Mouse (Mus musculus) thymus, postnatal 10 days (tissue): ENCODE data around the gene Ano9.

Experiments
- DNase-seq, 2 experiments: peaks; one replicate each; pipeline ENCODE4 v3.0.0; 2021; ENCODE audit warnings: low spot score in 2 of 2

Ano9 gene

DNA sequence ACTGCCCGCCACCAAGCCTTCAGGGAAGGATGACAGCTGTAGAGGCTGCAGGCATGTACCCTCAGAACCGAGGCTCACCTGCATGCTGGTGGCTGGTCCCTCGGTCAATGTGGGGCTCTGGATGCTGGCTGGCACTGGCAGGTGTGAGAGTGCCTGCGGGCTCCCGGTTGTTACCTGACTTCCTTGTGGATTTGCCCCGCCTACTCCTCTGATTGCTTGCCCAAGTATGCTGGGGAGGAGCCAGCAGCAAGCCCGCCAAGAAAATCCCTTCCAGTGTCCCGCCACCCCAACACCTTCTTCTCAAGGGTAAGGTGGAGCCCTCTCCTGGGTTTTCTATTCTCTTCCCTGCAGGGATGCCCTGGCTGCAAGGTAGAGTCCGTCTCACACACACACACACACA, at the start of gene Ano9:
Gene Ano9, minus strand, starts transcription at position 171 of the 400 bp plus-strand sequence.
- DNase-seq = no peak

DNA sequence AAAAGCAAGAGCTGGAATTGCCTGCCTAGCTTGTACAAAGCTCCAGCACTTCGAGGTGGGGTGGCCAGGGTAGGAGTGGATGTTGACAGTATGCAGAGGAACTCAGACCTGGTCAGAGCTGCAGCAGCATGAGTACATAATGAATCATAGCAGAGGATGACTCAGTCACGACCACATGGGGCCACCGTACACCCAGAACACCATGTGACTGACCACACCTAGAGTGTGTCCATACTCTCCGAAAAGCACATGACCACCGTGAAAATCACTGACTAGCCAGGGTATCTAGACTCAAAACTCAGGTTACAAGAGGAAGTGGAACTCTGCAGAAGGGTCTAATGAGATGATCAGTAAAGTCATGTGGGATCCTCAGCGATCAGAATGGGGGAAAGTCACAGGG, 47.2 kb upstream of the Ano9 start:
- no peak for DNase-seq

DNA sequence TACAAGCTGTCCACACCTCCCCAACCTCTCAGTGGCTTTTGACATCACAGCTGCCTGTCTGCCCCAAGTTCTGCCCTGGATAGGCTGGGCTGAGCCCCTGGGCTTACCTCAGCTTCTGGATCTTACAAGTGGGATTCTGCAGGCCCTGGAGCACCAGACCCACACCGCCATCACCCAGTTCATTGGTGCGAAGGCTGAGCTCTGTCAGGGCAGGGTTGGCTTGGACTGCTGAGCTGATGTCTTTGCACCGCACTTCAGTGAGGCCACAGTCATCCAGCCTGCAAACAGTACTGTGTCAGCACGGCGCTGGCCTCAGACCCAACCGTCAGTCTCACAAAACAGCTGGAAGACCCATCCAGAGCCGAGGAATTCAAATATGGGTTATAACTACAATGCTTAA, 46.8 kb upstream of the Ano9 start:
- DNase-seq = no peak

DNA sequence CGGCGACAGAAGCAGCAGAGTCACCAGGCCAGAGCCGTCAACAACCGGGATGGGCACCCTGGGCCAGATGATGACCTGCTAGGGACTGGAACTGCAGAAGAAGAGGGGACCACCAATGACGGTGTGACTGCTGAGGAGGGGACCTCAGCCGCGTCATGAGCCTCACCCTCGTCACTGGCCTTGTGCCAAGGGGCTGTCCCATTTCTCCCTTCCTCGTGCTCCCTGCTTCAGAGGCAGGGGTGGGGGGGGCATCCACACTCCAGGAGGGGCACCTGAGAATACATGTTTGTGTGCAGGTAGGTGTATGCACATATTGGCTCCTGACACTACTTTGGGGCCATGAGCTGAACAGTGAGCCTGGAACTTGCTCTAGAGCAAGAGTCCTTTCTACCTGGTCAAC, 37.8 kb upstream of the Ano9 start:
- no peak for DNase-seq

DNA sequence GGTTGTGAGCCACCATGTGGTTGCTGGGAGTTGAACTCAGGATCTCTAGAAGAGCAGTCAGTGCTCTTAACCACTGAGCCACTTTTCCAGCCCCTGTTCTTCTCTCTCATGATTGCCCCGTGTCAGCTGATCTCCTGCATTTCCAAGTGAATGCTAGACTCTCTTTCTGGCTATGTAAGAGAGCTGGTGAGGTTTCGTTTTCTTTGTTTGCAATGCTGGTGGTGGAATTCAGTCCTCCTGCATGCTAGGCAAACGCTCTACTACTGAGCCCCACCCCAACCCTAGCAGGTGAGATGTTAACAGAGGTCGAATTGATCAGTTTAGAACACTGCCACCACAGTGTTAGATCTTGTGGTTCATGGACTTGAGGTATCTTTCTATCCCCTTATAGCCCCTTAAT, 31.0 kb upstream of the Ano9 start:
- DNase-seq = no peak

DNA sequence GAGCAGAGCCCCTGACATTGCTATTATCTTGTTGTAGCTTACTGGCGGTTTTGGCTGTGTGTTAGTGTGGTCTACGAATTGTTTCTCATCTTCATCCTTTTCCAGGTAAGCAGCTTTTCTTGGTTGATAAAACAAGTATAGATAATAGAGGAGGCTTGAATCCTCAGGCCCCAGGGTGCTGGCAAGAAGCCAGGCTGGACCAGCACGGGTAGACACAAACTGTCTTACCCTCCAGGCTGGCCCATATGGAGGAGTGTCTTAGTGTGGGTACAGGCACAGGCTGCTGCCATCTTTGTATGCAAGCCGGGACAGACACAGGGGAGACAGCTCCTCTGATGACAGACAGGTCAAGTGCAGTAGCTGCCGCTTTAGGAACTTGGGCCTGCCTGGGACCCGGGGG, 29.4 kb upstream of the Ano9 start:
- DNase-seq = no peak

DNA sequence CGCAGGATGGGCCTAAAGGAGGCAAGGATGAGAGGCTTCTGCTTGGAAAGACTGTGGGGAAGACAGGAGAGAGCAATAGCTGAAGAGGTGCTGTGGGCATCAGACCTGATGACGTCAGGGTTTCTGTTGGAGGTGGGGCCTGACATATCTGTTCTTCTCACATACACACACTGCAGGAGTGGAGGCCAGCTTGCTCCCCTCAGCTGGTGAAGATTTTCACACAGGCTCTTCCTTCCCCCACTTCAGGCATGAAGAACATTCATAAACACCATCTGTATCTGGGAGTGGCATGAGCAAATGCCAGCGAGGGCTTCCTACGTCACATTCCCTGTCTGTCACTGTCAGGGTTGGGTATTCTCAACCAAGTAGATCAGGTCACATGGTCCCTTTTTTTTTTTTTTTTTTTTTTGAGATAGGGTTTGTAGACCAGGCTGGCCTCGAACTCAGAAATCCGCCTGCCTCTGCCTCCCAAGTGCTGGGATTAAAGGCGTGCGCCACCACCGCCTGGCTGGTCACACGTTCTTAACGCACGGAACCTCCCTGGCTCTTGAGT, 28.5 kb upstream of the Ano9 start:
- no peak for DNase-seq

DNA sequence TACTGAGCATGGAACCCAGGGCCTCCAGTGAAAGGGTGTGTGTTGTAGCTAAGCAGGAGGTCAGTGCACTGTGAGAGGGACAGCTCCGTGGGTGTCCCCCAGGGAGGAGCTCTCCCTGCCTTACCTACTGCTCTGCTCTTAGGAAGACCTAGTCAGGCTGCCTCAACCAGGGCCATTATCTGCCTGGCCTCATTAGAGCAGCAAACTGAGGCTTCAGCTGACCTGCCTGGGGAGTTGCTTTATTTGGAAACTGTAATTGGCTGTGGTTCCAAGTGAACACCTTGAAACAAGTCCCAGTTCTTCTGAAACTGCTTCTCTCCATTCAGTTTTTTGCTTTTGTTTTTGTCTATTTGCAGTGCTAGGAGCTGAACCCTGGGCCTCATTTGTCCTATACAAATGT, 27.8 kb upstream of the Ano9 start:
- DNase-seq = no peak

DNA sequence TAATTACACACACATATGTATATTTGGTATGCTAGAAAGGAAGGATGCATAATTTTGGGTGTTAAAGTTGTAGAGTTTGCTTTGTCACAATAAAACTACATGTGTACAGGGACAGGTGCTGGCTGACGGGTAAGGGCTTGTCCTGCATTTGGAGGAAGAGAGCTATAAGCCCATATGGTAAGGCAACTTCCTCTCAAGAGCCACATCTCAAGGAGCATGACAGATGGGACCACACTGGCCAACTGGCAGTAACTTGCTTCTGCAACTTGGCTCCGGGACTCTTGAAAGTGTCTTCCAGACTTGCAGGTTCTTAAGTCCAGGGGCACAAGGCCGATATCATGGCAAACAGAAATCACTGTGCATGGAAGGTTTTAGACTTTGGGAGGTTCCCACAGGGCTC, 27.0 kb upstream of the Ano9 start:
- no peak for DNase-seq

DNA sequence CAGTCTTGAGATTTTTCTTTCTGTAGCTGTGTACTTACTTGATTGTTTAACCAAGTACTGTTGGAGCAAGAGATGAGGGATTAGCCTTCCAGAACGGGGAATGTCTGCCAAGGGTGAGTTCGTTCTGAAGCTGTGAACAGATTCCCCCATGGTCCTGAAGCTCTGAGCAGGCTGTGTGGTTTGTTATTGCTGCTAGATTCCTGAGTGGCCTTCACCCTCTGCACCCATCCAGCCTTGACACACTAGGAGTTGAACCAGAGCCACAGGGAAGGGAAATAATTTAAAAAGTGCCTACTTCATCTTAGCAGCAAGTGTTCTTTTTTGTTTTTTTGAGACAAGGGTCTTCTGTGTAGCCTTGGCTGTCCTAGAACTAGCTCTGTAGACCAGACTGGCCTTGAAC, 26.3 kb upstream of the Ano9 start:
- no peak for DNase-seq

DNA sequence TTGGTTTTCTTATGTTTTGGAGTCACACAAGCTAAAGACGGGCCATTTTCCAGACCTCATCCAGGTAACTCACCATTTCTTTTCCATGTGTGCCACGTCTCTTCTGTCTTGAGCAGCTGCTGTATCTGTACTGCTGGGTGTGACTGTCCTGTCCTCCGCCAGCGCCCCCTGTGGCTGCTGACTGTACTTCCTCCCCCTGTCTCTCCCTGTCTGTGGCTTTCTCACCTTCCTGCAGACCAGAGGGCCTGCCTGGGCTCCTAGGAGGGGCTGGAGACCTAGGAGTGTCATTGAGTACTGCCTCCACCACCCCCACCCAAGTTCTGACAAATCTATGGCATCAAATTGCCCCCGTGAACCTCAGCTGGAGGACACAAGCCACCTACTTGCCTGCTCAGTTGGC, 25.5 kb upstream of the Ano9 start:
- peak; percentile 36 to 74 for DNase-seq

DNA sequence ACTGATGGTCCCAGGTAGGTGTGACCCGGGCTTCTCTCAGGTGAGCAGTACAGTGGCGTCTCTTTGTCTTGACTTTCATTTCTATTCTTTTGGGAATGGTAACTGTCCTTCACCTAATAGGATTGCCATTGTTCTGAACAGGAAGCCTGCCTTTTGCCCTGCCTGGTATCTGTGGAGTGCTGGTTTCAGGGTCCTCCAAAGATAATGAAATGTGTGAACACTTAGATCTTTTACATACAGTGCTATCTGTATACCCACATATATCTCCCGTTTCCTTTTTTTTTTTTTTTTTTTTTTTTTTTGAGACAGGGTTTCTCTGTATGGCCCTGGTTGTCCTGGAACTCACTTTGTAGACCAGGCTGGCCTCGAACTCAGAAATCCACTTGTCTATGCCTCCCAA, 23.7 kb upstream of the Ano9 start:
- DNase-seq = no peak

DNA sequence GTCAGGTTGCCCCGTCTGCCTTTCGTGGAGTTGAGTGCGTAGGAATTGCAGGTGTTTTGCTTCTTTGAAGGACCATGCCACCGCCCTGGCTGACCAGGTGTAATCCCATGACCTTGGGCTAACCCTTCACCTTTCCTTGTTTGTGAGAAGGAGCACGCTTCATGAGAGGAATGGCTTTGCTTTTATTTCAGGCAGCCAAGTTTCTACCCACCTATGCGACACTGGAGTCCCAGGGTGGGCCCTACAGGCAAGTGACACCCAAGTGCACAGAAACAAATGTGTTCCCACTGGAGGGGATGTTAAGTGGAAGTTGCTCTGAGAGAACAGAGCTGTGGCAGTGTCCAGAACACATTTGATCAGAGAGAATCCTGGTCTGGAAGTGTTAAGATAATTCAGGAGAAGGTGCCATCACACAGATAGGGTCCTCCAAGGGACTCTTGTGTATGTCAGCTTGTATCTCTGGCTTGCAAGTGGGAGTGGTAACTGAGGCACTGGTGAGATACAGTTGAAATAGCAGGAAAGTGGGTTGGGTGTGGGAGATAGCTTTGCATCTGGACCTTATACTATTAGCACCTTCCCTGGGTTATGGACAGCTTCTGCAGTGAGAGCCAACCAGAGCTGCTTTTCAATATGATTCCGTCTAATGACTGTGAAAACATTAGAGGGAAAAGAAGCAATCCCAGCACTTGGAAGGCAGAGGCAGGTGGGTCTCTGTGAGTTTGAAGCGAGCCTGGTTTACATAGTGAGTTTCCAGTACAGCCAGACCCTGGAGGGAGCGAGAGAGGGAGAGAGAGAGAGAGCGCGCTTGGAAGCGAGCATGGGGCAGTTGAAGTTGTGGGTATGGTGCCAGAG, 14.5 kb upstream of the Ano9 start:
- DNase-seq = no peak

DNA sequence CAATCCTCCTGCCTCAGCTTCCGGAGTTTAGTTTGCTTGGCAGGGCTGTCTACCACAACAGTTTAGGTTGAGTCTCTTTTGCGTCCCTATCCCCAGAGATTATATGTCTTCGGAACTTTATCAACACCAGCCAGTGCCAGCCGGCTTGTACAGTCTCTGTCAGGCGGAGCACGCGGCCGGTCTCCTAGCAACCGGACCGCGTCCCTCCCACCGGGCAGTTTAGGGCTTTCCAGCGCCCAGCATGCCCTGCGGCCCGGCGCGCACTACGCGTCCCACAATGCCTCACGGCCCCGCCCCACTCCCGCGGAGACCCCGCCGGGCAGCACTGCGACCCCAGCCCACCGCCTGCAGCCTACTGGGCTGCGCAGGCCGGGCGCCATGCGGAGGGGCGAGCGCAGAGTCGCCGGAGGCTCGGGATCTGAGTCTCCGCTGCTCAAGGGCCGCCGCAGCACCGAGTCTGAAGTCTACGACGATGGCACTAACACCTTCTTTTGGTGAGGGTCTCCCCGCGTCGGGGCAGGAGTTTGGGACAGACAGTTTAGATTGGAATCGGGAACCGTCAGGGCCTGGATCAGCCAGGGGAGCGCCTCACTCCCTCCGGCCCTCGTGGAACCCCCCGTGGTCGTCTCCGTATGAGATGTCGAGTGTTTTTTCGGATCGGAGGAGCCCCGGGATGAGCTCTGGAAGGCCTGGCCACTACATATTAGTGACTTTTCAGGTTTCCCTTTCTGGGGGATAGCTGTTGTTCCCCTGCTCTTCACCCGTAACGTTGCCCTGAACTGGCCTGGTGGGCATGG, 13.6 kb upstream of the Ano9 start:
- peak; percentile 77 to 81 for DNase-seq

DNA sequence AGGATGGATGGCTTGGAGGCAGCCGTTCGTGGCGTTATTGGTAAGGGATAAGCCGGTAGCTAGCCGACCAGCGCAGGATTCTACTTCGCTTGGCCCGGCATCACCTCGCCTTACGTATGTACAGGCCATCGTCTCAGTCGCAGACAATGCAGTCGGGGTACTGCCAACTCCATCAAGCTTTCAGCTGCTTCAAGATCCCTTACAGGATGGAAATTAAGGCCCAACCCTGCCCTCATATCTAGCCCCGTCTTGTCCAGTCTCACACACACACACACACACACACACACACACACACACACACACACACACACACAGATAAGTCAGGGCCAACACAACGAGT, 5.9 kb upstream of the Ano9 start:
- DNase-seq = no peak

DNA sequence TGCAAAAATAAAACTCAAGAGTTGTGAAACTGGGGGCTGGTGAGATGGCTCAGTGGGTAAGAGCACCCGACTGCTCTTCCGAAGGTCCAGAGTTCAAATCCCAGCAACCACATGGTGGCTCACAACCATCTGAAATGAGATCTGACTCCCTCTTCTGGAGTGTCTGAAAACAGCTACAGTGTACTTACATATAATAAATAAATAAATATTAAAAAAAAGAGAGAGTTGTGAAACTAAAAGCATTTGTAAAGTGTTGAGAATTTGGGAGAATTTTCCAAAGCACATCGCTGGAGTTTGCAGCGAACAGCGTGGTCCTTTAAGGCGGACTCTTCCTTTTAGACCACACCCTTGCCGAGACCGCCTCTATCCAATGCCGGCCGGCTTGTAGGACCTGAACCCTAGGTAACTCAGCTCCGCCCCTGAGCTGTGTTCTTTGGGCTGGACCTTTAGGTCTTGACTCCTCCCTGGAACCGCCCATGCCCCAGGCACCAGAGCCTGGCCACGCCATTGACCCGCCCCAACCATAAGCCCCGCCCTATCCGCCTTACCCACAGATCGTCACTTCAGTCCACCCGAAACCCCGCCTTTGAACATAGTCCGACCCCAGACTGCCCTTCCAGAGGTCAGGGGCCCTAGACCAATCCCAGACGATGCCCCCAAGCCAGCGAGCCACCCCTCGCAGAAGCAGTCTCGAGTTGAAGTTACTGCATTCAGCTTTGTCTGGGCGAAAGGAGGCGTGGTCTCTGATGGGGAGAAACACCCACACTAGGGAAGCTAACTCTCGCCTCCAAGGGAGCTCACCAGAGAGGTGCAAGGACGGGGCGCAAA, 5.3 kb upstream of the Ano9 start:
- DNase-seq = peak; percentile 72

DNA sequence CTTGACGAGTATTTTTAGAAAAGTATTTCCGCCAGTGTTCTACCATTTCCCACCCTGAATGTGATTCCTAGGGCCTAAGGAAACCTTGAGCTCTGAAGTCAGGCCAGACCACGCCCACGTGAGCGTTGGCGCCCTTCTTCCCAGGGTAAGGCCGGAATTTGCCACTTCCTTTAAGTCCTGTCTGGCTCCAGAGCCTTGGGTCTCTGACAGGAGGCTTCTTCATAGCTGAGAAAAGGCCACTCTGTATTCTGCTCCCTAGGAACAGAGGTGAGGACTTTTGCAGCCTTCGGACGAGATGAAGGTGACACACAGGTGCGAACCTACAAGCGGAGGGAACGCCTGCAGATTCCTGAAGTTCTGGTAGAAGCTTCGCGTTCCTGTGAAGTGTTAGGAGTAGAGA, 4.6 kb upstream of the Ano9 start, which contains the start of gene Ptdss2:
Gene Ptdss2, plus strand, starts transcription at position 138 of the 400 bp plus-strand sequence.
- DNase-seq = no peak

DNA sequence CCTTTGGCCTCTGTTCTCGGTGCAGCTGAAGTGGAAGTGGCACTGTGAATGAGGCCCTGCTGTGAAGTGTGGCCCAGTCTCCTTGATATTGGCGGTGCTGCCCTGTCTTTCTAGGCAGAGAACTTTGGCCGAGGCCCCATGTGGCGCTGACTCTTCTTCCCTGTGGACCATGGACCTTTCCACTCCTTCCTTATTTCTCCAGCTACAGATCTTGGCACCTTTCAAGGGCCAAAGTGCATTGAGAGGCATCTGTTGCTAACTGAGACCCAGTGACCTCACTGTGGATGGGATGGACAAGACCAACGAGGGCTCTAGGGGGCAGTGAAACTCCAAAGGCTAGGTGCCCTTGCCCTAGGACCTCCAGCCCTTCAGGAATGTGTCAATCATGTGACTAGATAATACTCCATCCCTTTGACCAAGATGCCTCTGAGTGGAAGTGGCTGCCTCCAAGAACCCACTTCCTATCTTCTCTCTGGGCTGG, 3.5 kb upstream of the Ano9 start:
- no peak for DNase-seq

DNA sequence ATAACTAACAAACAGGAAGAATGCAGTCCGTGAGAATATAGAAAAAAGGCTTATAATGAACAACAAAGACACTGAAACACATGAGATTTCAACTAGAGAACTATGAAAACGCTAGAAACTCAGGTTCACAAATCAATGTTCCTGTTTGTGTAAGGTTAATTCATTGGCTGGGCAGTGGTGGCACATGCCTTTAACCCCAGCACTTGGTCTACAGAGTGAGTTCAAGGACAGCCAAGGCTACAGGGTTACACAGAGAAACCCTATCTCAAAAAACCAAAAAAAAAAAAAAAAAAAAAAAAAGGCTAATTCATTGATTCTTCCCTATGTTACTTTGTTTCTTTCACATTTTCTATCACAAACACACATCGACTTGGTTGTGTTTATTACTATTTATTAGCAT, 3.0 kb upstream of the Ano9 start:
- no peak for DNase-seq

DNA sequence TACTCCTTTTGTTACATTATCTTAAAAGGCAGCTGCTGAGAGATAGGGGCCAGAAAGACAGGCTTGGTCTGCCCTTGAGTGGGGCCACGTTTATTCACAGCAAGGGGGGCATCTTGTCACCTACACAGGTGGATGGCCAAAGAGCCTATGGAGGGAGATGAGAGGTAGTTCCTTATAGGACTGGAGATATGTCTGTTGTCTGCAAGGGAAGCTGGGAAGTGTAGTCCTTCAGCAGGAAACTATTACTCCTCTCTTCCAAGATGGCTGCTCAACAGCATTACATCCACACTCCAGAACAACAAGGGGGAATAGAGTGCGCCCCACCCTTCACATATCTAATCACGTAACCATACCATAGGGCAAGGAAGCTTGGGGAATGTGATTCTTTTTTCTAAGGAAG, 1.9 kb upstream of the Ano9 start:
- DNase-seq = no peak

DNA sequence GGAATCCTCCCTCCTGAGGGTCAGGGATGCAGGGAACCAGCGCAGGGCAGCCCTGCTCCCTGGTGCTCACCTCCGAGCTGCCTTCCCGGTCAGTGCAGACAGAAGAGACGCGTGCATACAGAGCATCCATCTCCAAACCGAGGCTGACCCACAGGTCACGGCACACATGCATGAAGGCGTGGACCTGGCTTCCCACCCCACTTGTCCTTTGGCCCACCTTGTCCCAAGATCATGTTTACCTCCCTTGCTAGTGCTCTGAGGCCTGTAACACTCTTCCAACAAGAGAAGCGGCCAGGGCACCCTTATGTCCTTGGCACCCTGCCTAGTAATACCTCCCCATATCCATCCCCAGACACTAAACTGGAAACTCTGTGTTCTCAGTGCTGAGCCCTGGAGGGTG, 1.7 kb downstream of the Ano9 start:
- DNase-seq = no peak

DNA sequence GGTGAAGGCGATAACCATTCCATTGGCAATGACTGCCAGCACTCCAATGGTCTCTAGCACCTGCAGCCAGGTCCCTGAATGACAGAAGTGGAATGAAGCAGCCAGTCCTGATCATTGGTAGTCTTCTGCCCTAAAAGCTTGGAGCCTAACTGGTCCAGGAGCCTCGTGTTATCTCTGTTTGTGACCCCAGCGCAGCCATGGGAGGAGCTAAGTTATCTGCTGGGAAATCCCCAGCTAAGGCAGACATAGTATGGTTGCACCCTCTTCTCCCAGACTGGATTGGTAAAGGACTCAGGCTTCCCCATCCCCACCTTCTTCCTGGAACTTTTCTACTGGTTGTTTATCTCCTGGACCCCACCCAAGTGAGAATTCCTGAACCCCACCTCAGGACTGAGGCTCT, 14.4 kb downstream of the Ano9 start:
- DNase-seq = no peak
